Mouse (Mus musculus) MEL (cell line): ENCODE measurements around the gene Slc12a8.

ENCODE experiments used
- CHD1 ChIP-seq: IDR thresholded peaks from 2 replicates; pipeline ENCODE4 v1.6.1; 2012; ENCODE audit warnings: low read depth, mild to moderate bottlenecking, inconsistent platforms, low read length, improper control_type of control experiment
- CTCF ChIP-seq, 3 experiments: IDR thresholded peaks in 2 of 3; conservative IDR thresholded peaks in 1 of 3; 2 replicates each; pipeline ENCODE4 v1.5.1; 2011 to 2012; ENCODE audit warnings: low read length in 3 of 3, low read depth in 2 of 3, mild to moderate bottlenecking in 2 of 3, improper control_type of control experiment in 1 of 3, inconsistent platforms in 1 of 3, mixed read lengths in 1 of 3, moderate library complexity in 1 of 3; ENCODE audit not compliant: control insufficient read depth in 1 of 3, insufficient read depth in 1 of 3, poor library complexity in 1 of 3, severe bottlenecking in 1 of 3
- EP300 ChIP-seq, 2 experiments: IDR thresholded peaks; 2 replicates each; pipeline ENCODE4 v1.6.1; 2011; ENCODE audit warnings: improper control_type of control experiment in 2 of 2, low read length in 2 of 2, low read depth in 1 of 2, mild to moderate bottlenecking in 1 of 2
- KAT2A ChIP-seq: conservative IDR thresholded peaks from 2 replicates; pipeline ENCODE4 v1.6.1; 2012; ENCODE audit warnings: low read depth, low read length, improper control_type of control experiment, inconsistent platforms
- MAZ ChIP-seq: IDR thresholded peaks from 2 replicates; pipeline ENCODE4 v1.6.1; 2012; ENCODE audit warnings: low read depth, mild to moderate bottlenecking, inconsistent platforms, low read length, improper control_type of control experiment
- TAL1 ChIP-seq: IDR thresholded peaks from 2 replicates; pipeline ENCODE4 v1.6.1; 2012; ENCODE audit warnings: mild to moderate bottlenecking, inconsistent platforms, low read length, moderate library complexity, mixed read lengths
- ZKSCAN1 ChIP-seq: IDR thresholded peaks from 2 replicates; pipeline ENCODE4 v1.6.1; 2012; ENCODE audit warnings: low read depth, mild to moderate bottlenecking, inconsistent platforms, low read length, improper control_type of control experiment, moderate library complexity

DNA sequence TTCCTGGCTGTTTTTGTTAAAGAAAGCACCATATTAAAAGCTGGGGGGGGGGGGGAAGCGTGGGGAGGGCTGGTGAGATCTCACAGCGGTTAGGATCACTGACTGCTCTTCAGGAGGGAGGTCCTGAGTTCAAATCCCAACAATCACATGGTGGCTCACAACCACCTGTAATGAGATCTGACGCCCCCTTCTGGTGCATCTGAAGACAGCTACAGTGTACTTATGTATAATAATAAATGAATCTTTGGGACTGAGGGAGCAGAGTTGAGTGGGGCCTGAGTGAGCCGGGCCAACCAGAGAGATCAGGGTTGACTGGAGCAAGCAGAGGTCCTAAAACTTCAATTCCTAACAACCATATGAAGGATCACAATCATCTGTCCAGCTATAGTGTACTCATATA, 155.1 kb downstream of the Slc12a8 start:
- TF ChIP-seq KAT2A (no peak), EP300 (IDR thresholded peaks at IDR 0.05; ENCODE audit: low read depth in 1 of 2, low read length in 2 of 2) (no peak), CHD1 (no peak), CTCF (IDR thresholded peaks at IDR 0.05 in 2 of 3, conservative IDR thresholded peaks at IDR 0.05 in 1 of 3; ENCODE audit: control insufficient read depth in 1 of 3, insufficient read depth in 1 of 3, low read depth in 2 of 3, low read length in 3 of 3, poor library complexity in 1 of 3, severe bottlenecking in 1 of 3) (0 out of 6 replicates have a peak, but pooled peaks of 1 of the 3 experiments have one; percentile 1), ZKSCAN1 (no peak), TAL1 (no peak), MAZ (no peak)
